Mouse (Mus musculus): ENCODE data around the gene Olfr1419.
"Not testable (repeated sequence)": the region's sequence is repeated elsewhere in the genome, so short reads cannot be mapped to it uniquely, and the experiment has no call there.

The Olfr1419 gene

DNA sequence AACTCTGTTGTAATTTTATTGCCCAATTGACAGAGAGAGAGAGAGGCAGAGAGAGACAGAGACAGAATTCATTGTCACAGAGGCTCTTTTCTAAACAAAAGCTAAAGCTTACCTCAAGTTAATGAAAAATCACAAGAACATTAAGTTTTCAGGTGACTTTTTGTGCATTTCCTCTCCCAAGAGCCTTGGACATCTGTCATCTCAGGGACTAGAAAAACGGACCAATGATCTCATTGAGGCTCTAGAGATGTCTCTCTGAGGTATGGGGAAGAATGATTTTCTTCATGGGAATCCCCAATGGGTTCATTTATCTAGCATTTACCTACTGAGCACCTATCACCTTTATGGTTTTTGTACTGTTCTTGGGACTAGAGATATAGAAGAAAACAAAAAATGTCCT, at the start of gene Olfr1419:
Gene Olfr1419, minus strand, starts transcription at position 101 of the 400 bp plus-strand sequence.
- DNase-seq (ENCODE audit: low read depth, low spot score) = no peak

GRCm38 (mm10) chr19:11922515-11922914, 47.6 kb upstream of the Olfr1419 start:
- DNase-seq (ENCODE audit: low read depth, low spot score) = not testable (repeated sequence)

DNA sequence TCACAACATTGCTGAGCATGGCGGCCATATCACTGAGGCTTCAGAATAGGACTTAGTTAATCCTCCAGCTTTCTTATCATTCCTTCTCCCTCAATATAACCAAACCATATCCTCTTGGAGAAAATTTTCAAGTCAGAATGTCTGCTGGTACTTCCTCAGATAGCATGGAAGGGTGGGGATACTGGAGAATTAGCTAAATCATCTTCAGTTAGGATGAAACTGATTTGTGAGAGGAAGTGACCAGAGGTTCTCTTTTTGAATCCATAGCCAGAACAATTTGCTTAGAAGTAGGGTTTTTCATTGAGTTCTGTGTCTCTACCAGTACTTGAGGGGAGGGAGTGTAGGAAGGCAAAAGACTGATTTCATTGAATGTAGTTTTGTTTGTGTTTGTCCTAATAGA, 47.2 kb upstream of the Olfr1419 start:
- DNase-seq (ENCODE audit: low read depth, low spot score) = no peak

DNA sequence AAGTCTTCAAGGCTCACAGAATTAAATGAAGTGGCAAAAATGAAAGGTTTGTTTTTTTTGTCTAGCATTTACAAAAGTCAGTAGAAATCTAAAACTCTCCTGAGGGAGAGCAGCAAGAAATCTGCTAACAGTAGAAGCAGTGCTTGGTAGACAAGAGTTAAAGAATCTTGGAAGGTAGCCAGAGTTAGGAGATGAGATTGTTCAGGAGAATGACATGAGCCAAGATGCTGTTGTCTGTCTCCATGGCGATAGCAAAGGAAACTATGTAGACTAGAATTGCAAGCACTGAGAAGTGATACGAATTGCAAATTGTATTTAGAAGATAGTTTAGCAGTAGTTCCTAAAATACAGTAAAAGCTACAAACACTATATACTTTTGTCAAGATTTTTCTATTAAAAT, 40.9 kb upstream of the Olfr1419 start:
- no peak for DNase-seq (ENCODE audit: low read depth, low spot score)

DNA sequence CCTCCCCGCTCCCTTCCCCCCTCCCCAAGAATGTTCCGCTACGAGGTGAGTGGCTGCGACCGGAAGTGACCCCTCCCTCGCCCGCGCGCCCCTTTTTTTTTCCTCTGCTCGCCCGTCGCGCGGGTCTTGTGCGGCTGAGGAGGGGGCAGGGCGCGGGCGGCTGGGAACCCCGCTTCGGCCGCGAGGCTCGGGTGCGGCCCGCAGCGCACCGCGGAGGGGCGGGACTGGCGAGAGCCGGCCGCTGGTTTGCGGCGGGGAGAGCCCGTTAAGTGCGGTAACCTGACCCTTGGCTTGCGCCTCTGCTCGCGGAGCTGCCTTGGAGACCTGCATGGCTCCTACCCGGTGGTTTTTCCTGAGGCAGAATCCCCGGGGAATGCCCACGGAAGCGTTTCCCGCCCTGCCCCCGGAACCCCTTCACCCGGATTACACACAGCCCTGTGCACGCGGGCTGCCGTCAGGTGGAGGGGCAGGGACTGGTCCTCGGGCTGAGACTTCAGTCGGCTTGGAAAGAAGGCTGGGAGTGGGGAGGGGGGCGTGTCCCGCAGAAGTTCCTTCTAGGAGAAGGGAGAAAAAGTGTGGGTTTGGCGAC, 37.7 kb upstream of the Olfr1419 start:
- peak; percentile 38 for DNase-seq (ENCODE audit: low read depth, low spot score)

DNA sequence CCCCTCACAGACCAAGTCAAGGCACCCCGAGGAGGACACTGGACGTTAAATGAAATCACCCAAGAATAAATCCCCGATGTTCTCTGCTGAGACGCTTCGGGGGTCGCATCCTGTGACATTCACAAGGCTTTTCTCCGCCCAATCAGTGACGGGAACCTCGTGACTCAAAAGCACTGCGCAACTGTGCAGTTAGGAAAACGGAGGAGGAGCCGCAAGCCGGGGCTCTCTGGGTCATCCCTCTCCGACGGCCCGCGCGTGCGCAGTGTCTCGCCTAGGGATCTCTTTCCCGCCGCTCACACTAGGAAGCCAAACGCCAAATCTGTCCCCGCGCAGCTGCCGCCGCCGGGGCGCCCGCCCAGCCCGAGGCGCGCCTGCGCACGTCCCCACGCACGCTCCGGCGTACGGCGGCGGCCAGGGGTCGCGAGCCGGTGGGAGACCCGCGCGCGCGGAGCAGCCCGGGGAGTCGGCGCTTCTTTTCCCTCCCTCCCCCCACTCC, 37.2 kb upstream of the Olfr1419 start, which contains the start of gene Patl1:
Gene Patl1, plus strand, starts transcription at position 363 of the 496 bp plus-strand sequence.
- peak; percentile 86 for DNase-seq (ENCODE audit: low read depth, low spot score)

GRCm38 (mm10) chr19:11911603-11912002, 36.7 kb upstream of the Olfr1419 start:
- no peak for DNase-seq (ENCODE audit: low read depth, low spot score)

GRCm38 (mm10) chr19:11911021-11911420, 36.1 kb upstream of the Olfr1419 start:
- DNase-seq (ENCODE audit: low read depth, low spot score) = no peak

DNA sequence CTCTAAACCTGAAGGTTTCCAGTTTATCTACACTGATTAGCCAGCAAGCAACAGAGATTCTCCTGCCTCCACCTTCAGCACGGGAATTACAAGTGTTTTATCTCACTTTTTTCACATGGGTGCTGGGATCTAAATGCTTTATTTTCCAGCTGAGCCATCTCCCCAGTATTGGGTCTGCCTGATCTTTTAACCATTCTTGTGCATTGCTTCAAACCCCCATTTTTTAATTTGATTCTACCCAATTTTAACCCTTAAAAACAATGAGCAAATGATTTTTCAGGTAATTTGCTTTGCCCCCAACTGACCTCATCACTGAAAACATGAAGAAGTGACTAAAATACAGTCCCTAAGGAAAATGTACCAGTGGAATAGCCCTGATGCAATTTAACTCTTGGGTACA, 11.4 kb upstream of the Olfr1419 start, which contains the start of gene Olfr1420:
Gene Olfr1420, plus strand, starts transcription at position 301 of the 400 bp plus-strand sequence.
- DNase-seq (ENCODE audit: low read depth, low spot score) = no peak

DNA sequence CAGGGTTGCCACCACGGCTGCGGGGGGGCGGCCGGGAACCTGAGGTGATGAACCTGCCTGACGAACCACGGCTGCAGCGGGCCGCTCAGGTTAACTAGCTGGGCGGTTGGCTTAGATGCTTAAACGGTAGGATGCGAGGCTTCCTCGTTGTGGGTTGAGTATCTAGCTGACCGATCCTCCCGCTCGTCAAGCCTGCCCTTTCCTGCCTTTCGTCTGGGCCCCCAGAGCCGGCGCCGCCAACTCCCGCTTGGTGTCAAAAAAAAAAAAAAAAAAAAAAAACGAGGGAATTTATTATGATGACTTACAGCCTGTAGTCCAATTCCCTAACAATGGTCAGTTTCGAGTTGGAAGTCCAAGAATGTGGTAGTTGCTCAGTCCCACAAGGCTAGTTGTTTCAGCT, 3.5 kb upstream of the Olfr1419 start:
- DNase-seq (ENCODE audit: low read depth, low spot score) = not testable (repeated sequence)

DNA sequence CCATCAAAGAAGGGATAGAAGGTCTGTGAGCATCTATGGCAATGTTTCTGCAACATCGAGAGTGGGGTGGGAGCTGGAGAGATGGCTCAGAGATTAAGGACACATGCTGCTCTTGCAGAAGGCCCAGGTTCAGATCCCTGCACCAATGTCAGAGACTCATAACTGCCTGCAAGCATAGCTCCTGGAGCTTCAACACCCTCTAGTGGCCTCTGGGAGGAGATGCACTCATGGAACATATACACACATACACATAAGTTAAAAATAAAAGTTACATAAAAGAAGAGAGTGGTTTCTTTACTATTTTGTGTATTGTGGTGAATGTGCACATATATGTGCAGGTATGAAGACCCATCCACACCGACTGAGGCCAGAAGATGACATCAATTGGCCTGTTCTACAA, 7.1 kb downstream of the Olfr1419 start:
- DNase-seq (ENCODE audit: low read depth, low spot score) = no peak

GRCm38 (mm10) chr19:11860966-11861365, 13.9 kb downstream of the Olfr1419 start, which contains the start of gene Olfr1418:
Gene Olfr1418 (minus strand): TSS chr19:11861066.
- DNase-seq (ENCODE audit: low read depth, low spot score) = no peak

DNA sequence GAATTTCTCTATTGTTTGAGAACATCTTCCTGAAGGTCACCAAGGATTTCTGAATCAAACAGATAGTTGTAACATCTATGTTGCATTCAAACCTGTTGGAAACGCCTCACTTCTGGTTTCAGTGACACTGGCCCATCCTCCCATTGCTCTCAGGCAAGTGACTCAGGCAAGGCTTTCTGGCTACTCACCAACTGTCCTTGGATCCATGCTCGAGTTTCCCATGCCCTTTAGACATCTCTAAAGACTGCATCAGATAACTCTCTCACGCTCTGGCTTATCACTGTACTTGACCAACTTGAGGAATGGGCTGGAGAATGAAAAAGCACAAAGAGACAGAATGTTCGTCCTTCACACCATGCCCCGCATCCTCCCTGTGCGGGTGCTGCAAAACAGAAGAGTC, 18.4 kb downstream of the Olfr1419 start:
- no peak for DNase-seq (ENCODE audit: low read depth, low spot score)

- no peak for DNase-seq (ENCODE audit: low read depth, low spot score)
Measured at GRCm38 (mm10) chr19:11854821-11855220, 20.1 kb downstream of the Olfr1419 start.

DNA sequence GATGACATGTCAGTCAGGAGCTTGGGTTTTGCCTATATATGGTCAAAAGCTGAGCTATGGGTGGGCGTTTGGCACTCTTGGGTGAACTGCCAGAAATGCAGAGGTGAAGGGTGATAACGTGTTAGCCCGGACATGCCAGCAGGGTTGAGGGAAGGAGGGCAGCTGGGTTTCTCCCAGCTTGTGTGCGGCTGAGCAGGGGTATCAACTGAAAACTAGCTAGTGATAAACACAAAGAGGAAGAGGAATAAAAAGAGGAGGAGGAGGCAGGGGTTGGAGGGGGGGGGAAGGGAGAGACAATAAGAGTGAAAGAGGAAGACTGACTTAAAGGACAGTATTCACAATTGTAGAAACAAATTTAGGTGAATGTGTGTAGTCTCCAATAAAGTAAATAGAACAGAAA, 22.3 kb downstream of the Olfr1419 start:
- DNase-seq (ENCODE audit: low read depth, low spot score) = no peak

- no peak for DNase-seq (ENCODE audit: low read depth, low spot score)
Measured at GRCm38 (mm10) chr19:11846333-11846732, 28.6 kb downstream of the Olfr1419 start.

GRCm38 (mm10) chr19:11839119-11839518, 35.8 kb downstream of the Olfr1419 start, which contains the start of gene Olfr1417:
Gene Olfr1417 (minus strand): TSS chr19:11839219.
- DNase-seq (ENCODE audit: low read depth, low spot score) = no peak

DNA sequence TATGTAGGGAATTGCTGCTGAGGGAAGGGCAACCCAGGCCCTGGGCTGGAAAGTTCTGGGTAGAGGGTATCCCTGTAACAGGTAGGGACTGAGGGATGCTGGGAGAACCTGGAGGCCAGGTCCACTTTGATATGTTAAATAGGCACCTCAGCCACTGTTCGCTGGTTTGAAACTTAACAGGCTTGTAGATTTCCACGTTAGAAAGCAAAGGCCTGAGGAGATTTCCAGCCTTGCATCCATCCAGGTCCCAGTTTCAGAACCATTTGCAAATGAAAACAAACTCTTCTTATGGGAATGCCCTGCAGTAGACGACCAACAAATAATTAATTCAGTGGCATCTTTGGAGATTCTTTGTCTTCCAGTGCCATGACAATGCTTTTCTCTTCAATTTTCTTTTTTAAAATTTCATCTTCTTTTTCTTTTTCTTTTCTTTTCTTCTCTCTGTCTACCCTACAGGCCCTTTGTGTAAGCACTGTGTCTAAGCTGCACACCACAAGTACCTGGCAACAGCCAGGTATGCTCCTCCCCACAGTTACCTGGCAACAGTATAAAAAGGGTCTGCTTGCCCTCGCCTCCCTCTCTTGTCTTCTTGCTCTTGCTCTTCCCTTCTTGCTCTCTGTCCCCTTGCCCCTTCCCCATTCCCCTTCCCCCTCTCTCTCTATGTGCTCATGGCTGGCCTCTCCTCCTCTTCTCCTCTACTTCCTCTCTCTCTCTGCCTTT, 51.4 kb downstream of the Olfr1419 start:
- no peak for DNase-seq (ENCODE audit: low read depth, low spot score)

DNA sequence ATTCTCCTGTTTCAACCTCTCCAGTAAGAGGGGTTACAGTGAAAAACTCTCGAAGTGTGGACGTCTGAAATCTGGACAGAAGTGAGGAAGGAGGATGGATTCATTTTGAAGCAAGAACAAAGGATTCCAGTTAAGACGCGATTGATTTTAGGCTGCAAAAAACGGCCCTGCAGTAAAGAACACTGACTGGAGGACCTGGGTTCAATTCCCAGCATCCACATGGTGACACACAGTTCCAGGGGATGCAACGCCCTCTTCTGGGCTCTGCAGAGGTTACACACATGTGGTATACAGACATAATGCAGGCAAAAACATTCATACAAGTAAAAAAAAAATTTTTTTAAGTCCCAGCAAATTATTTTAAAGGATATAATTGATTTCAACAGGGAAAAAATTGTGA, 54.7 kb downstream of the Olfr1419 start:
- no peak for DNase-seq (ENCODE audit: low read depth, low spot score)

- DNase-seq (ENCODE audit: low read depth, low spot score) = no peak
Measured at GRCm38 (mm10) chr19:11819800-11820199, 55.1 kb downstream of the Olfr1419 start.

GRCm38 (mm10) chr19:11819143-11819700, 55.7 kb downstream of the Olfr1419 start, which contains the start of gene Stx3:
Gene Stx3 (minus strand): TSS chr19:11819403.
- DNase-seq (ENCODE audit: low read depth, low spot score) = no peak
